Mouse (Mus musculus) hindbrain, postnatal 0 days (tissue): ENCODE measurements around the gene Nanos3. TPM values are rescaled to one million over a fixed set of nuclear protein-coding genes. Genes with fewer than 3 reads are reported as not detected.

Experiments
- ATAC-seq: fragments of 200-750 bp; cut with Nextera tagmentation; 2 replicates; pipeline ENCODE4 v1.8.0; 2017; ENCODE audit warnings: mild to moderate bottlenecking, moderate TSS enrichment, moderate library complexity
- DNase-seq: peaks from one replicate; pipeline ENCODE4 v3.0.0-alpha.2; 2015; ENCODE audit warnings: low spot score
- H3K27ac ChIP-seq: fragments of 300-500 bp; sonication (generic); 2 replicates; pipeline ENCODE4 v1.5.1; 2014; ENCODE audit warnings: mild to moderate bottlenecking
- H3K27me3 ChIP-seq: fragments of 300-500 bp; sonication (generic); 2 replicates; pipeline ENCODE4 v1.6.1; 2014; ENCODE audit warnings: low read length, mixed read lengths; ENCODE audit not compliant: insufficient read depth
- H3K36me3 ChIP-seq: fragments of 300-500 bp; sonication (generic); 2 replicates; pipeline ENCODE4 v1.6.1; 2014; ENCODE audit warnings: low read length, mixed read lengths; ENCODE audit not compliant: insufficient read depth
- H3K4me1 ChIP-seq: fragments of 300-500 bp; sonication (generic); 2 replicates; pipeline ENCODE4 v1.6.1; 2014; ENCODE audit warnings: antibody characterized with exemption, low read length, mixed read lengths; ENCODE audit not compliant: insufficient read depth
- H3K4me2 ChIP-seq: fragments of 300-500 bp; sonication (generic); 2 replicates; pipeline ENCODE4 v1.6.1; 2014; ENCODE audit warnings: low read depth, mild to moderate bottlenecking, low read length, moderate library complexity, mixed read lengths
- H3K4me3 ChIP-seq: fragments of 300-500 bp; sonication (generic); 2 replicates; pipeline ENCODE4 v1.5.1; 2014; ENCODE audit warnings: low read length
- H3K9ac ChIP-seq: fragments of 300-500 bp; sonication (generic); replicated peaks from 2 replicates; pipeline ENCODE4 v1.6.1; 2014; ENCODE audit warnings: mild to moderate bottlenecking, low read length, moderate library complexity, mixed read lengths
- H3K9me3 ChIP-seq: fragments of 300-500 bp; sonication (generic); 2 replicates; pipeline ENCODE4 v1.6.1; 2016; ENCODE audit warnings: low read length, mixed read lengths
- CTCF ChIP-seq: IDR thresholded peaks from 2 replicates; pipeline ENCODE4 v1.5.1; 2016; ENCODE audit warnings: antibody characterized with exemption, control low read depth, low read depth
- WGBS: fragments of 180-500 bp; shearing (Covaris S2); extraction: QIAGEN DNeasy Blood & Tissue Kit; methylation state at CpG from one replicate; pipeline ENCODE4 v1.1.7; 2014; 5-methylcytosine and 5-hydroxymethylcytosine counted together
- polyA plus RNA-seq: library from polyadenylated mRNA; unstranded; fragments of >200 nt; fragmentation: Nextera tagmentation; extraction: Ambion mirVana; gene quantifications from 2 replicates; pipeline ENCODE4 v1.2.1, GENCODE M21; 2015
- total RNA-seq: library from RNA; depleted of rRNA; stranded (reverse); fragments of >200 nt; gene quantifications from 2 replicates; pipeline ENCODE4 v1.2.3, GENCODE M21; 2014

Nanos3 gene
- total and polyA plus RNA-seq, 2 experiments from 2014 or later = 3.2 to 11.5 TPM

- Histone ChIP-seq H3K9me3 (no peaks in the 10 kb centered on the region), H3K4me1 (peaks cover 29% of the 10 kb centered on the region), H3K4me3 (peak overlapping the region; percentile 86), H3K27ac (peak overlapping the region; percentile 95), H3K9ac (peak overlapping the region; percentile 98), H3K4me2 (peak overlapping the region; percentile 83), H3K27me3 (no peaks in the 10 kb centered on the region), H3K36me3 (no peaks in the 10 kb centered on the region)
- TF ChIP-seq CTCF = no peak
- no peak for DNase-seq
- peak; percentile 33 for ATAC-seq
- 18% methylated on average over 21 of the region's 21 CpGs for WGBS
Observed at GRCm38 (mm10) chr8:84184085-84185043, 653 bp downstream of the Nanos3 start.

DNA sequence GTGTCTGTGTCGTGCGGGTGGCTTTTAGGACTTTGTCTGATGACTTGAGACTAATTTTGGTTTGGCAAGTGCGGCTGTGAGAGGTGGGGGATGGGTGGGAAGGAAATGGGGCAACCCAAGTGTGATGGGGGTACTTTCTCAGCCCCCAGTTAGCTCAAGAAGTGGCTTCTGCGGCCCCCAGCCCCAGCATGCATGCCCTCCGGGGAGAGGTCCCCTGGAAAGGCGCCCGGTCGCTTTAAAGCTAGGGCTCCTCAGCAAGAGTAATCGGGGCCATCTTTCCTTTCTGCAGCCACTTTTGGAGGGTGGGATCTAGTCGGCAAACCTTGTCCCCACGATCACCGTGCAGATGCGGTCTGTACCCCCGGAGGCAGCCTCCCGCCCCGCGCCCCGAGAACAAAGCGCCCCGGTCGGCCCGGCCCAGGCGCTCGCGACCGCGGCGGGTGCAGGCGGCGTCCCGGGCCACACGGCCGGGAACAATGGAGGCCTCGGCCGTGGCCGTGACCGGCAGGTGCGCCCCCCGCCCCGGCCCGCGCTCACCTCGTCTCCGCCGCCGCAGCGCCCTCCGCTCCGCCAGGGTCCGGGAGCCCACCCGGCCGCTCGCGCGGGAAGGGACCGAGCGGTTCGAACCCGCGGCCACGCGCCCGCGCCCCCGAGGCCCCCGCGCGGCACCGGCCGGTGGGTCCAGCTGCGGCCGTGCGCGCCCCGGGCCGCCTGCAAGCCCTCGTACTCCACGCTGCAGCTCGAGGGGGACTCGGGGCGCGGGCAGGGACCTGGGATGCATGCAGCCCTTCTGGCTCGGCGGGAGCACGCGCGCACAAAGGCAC lies 1.5 kb downstream of the Nanos3 start:
- TF ChIP-seq CTCF = no peak
- peak overlapping the region; percentile 95 for H3K27ac ChIP-seq
- no peaks in the 10 kb centered on the region for H3K27me3 ChIP-seq
- H3K4me3 ChIP-seq = peak overlapping the region; percentile 86
- DNase-seq (peak; percentile 76), ATAC-seq (peak; percentile 46)
- no peaks in the 10 kb centered on the region for H3K9me3 ChIP-seq
- no peaks in the 10 kb centered on the region for H3K36me3 ChIP-seq
- H3K4me2 ChIP-seq = peak overlapping the region; percentile 83
- WGBS = 1% methylated on average over 71 of the region's 87 CpGs
- H3K9ac ChIP-seq = peak overlapping the region; percentile 98
- H3K4me1 ChIP-seq = peaks cover 29% of the 10 kb centered on the region

DNA sequence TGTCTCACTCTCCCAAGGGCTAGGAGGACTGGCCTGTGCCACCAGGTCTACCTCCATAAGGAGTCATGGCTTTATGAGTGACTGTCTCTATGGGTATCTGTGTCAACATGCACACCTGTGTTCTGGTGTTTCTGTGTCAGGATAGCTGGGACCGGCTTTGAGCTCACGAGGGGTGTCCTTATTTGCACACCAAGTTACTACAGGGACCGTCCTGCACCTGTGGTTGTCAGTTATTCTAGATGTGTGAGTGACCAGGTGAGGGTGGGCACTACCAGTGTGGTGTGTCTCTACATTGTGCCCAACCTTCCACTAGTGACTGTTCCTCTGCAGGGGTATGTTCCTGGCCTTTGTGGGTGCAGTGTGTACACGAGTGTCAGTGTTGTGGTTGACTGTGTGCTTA lies 2.2 kb downstream of the Nanos3 start:
- Histone ChIP-seq H3K27ac (peak overlapping the region; percentile 95), H3K4me1 (peaks cover 29% of the 10 kb centered on the region), H3K27me3 (no peaks in the 10 kb centered on the region), H3K4me3 (peak overlapping the region; percentile 86), H3K4me2 (peak overlapping the region; percentile 83), H3K9me3 (no peaks in the 10 kb centered on the region), H3K36me3 (no peaks in the 10 kb centered on the region), H3K9ac (peak overlapping the region; percentile 98)
- ATAC-seq (0 out of 2 replicates have a peak, but pooled peaks have one; percentile 19), DNase-seq (no peak)
- TF ChIP-seq CTCF = no peak
- WGBS = 34% methylated on average over 4 of the region's 4 CpGs

- Histone ChIP-seq H3K4me3 (peak overlapping the region; percentile 0; the same call in 1 of the 2 replicates), H3K27ac (peak overlapping the region; percentile 4; the same call in 1 of the 2 replicates), H3K9me3 (no peaks in the 10 kb centered on the region), H3K9ac (peak overlapping the region; percentile 35; the same call in 1 of the 2 replicates), H3K4me2 (peak overlapping the region; percentile 50), H3K36me3 (no peaks in the 10 kb centered on the region), H3K27me3 (no peaks in the 10 kb centered on the region), H3K4me1 (peaks cover 29% of the 10 kb centered on the region)
- ATAC-seq (peak; percentile 30), DNase-seq (peak; percentile 55)
- WGBS = 4% methylated on average over 16 of the region's 16 CpGs
- no peak for TF ChIP-seq CTCF
Observed at GRCm38 (mm10) chr8:84180530-84181190, 4.4 kb downstream of the Nanos3 start.

- H3K9ac ChIP-seq = no peak overlapping the region; the same call in 1 of the 2 replicates
- H3K27me3 ChIP-seq = no peaks in the 10 kb centered on the region
- no peaks in the 10 kb centered on the region for H3K36me3 ChIP-seq
- peak overlapping the region; percentile 0; the same call in 1 of the 2 replicates for H3K4me3 ChIP-seq
- no peak for TF ChIP-seq CTCF
- H3K4me1 ChIP-seq = peaks cover 29% of the 10 kb centered on the region
- ATAC-seq (no peak), DNase-seq (no peak)
- 12% methylated on average over 4 of the region's 4 CpGs for WGBS
- no peaks in the 10 kb centered on the region for H3K9me3 ChIP-seq
- H3K27ac ChIP-seq = 0 out of 2 replicates have a peak overlapping the region, but pooled peaks have one; percentile 4
- peak overlapping the region; percentile 50 for H3K4me2 ChIP-seq
Observed at GRCm38 (mm10) chr8:84179946-84180345, 5.1 kb downstream of the Nanos3 start.

- ATAC-seq (no peak), DNase-seq (no peak)
- no peaks in the 10 kb centered on the region for H3K27me3 ChIP-seq
- peaks cover 29% of the 10 kb centered on the region for H3K4me1 ChIP-seq
- no peak overlapping the region for H3K4me3 ChIP-seq
- no peak overlapping the region for H3K27ac ChIP-seq
- H3K9me3 ChIP-seq = no peaks in the 10 kb centered on the region
- no peak for TF ChIP-seq CTCF
- H3K9ac ChIP-seq = no peak overlapping the region
- 0 out of 2 replicates have a peak, but pooled peaks cover 4% of the 10 kb centered on the region for H3K36me3 ChIP-seq
- no peak overlapping the region for H3K4me2 ChIP-seq
- WGBS = 69% methylated on average over 8 of the region's 8 CpGs
Observed at GRCm38 (mm10) chr8:84178592-84178991, 6.4 kb downstream of the Nanos3 start.
